Mouse (Mus musculus): ENCODE results near the gene Tspo. TPM values are rescaled to one million over a fixed set of nuclear protein-coding genes. Genes with fewer than 3 reads are reported as not detected.

Tspo gene
- 21.0 and 26.0 TPM in 2 replicates for polyA plus RNA-seq (2014; fragmentation: Nextera tagmentation; extraction: Ambion mirVana)

DNA sequence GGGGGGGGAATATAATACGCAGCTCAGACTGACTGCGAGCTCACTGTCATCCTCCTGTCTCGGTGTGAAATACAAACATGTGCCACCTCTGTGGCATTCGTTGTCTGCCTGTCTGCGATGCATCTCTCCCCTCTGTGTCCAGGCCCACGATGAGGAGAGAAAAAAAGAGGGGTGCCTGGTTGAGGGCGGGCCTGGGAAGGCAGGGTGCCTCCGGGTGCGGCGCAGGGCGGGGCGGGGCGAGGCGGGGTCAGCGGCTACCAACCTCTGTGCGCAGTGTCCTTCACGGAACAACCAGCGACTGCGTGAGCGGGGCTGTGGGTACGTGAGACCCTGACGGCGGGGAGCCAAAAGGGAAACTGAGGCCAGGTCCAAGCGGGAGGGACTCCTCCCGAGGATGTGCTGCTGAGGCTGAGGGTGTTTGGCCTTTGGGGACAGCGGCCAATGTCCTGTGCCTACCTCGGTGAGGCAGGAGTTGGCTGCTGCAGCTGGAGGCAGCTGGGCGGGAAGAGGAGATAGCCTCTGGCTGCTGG is at the start of gene Tspo, which contains the start of gene Mcat:
TSS of gene Tspo (plus strand) at position 266 of the 530 bp plus-strand sequence.
TSS of gene Mcat (minus strand) at position 461 of the 530 bp plus-strand sequence.
- Histone ChIP-seq H3K27me3 (ENCODE audit: control insufficient read depth, insufficient read depth, low read length) (peaks cover 5% of the 10 kb centered on the region), H3K9me3 (ENCODE audit: control insufficient read depth, low read length) (no peaks in the 10 kb centered on the region), H3K4me1 (ENCODE audit: control insufficient read depth, insufficient read depth, low read length) (peaks cover 8% of the 10 kb centered on the region), H3K27ac (ENCODE audit: low read depth, low read length) (no peak within 1 kb of the TSS), H3K4me2 (ENCODE audit: low read depth) (peak within 1 kb of the TSS; percentile 81), H3K4me3 (ENCODE audit: low read depth, low read length) (peak within 1 kb of the TSS; percentile 32), H3K9ac (ENCODE audit: low read length) (peak within 1 kb of the TSS; percentile 45), H3K36me3 (ENCODE audit: control insufficient read depth, insufficient read depth, low read length) (no peaks in the 10 kb centered on the region)
- DNase-seq (ENCODE audit: low spot score) (no peak), ATAC-seq (ENCODE audit: insufficient read depth, low FRiP score, low TSS enrichment) (no peak; the same call in 1 of the 2 replicates)
- under 1% methylated on average over 28 of the region's 28 CpGs for WGBS

DNA sequence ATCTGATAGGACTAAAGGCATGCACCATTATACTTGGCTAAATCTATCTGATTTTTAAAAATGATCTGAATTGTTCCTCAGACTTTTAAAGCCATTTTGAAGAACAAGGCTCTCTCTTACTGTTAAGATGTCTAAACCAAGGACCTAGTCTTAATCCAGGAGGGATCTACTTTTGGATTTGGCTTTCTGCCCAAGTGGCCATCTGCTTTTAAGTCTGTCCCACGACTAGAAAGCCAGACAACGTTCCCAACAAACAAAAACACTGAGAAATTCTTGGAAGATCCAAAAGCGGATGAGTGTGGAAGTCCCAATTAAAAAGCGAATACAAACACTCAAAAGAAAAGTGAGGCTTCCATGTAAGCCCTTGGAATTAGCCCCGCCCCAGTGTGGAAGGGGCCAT is 48.4 kb upstream of the Tspo start:
- 67% methylated on average over 5 of the region's 5 CpGs for WGBS
- ATAC-seq (ENCODE audit: insufficient read depth, low FRiP score, low TSS enrichment) = no peak
- DNase-seq (ENCODE audit: low spot score) = no peak
- Histone ChIP-seq H3K27me3 (ENCODE audit: control insufficient read depth, insufficient read depth, low read length) (no peaks in the 10 kb centered on the region), H3K36me3 (ENCODE audit: control insufficient read depth, insufficient read depth, low read length) (no peaks in the 10 kb centered on the region), H3K4me1 (ENCODE audit: control insufficient read depth, insufficient read depth, low read length) (no peaks in the 10 kb centered on the region), H3K9me3 (ENCODE audit: control insufficient read depth, low read length) (no peaks in the 10 kb centered on the region), H3K4me2 (ENCODE audit: low read depth) (no peak overlapping the region), H3K9ac (ENCODE audit: low read length) (no peak overlapping the region), H3K4me3 (ENCODE audit: low read depth, low read length) (no peak overlapping the region), H3K27ac (ENCODE audit: low read depth, low read length) (no peak overlapping the region)

DNA sequence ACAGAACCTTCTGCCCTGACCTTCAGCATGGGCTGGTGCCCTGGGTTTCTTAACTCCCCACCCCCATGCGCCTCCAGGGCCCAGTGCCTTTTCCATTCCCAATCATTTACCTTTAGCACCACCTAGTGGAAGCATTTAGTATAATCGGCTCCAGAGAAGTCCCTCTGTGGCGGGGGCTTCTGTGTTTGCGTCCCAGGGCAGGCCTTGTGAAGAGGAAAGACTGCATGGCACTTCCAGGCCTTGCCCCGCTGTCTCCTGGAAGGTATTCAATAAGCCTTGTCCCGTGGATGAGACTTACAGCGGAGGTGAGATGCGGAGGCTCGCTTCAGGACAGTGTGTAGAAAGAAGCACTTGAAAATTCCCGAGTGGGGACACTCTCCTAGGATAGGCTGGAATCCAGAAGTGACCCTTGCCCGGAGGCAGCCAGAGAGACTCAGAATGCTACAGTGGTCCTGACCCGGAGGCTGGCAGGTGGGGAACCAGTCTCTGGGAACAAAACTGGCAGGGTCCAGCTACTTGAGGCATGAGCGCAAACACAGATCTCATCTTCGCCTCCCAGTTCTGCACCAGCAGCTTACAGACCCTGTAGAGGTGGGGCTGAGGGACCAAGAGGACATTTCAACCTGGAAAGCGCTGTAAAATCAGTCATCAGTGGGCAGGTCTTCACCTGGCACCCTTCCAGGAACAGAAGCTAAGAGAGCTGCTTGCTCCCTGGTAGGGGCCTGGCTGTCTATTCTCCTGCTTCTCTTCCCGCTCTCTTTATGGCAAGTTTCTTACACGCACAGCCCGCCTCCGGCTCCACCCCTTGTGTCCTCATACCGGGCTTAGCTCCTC is 45.0 kb upstream of the Tspo start:
- Histone ChIP-seq H3K9ac (ENCODE audit: low read length) (0 out of 2 replicates have a peak overlapping the region, but pooled peaks have one; percentile 7), H3K27me3 (ENCODE audit: control insufficient read depth, insufficient read depth, low read length) (no peaks in the 10 kb centered on the region), H3K4me3 (ENCODE audit: low read depth, low read length) (no peak overlapping the region), H3K4me1 (ENCODE audit: control insufficient read depth, insufficient read depth, low read length) (no peaks in the 10 kb centered on the region), H3K27ac (ENCODE audit: low read depth, low read length) (no peak overlapping the region), H3K36me3 (ENCODE audit: control insufficient read depth, insufficient read depth, low read length) (no peaks in the 10 kb centered on the region), H3K4me2 (ENCODE audit: low read depth) (no peak overlapping the region), H3K9me3 (ENCODE audit: control insufficient read depth, low read length) (no peaks in the 10 kb centered on the region)
- WGBS = 37% methylated on average over 20 of the region's 20 CpGs
- DNase-seq (ENCODE audit: low spot score) (peak; percentile 71), ATAC-seq (ENCODE audit: insufficient read depth, low FRiP score, low TSS enrichment) (no peak)

DNA sequence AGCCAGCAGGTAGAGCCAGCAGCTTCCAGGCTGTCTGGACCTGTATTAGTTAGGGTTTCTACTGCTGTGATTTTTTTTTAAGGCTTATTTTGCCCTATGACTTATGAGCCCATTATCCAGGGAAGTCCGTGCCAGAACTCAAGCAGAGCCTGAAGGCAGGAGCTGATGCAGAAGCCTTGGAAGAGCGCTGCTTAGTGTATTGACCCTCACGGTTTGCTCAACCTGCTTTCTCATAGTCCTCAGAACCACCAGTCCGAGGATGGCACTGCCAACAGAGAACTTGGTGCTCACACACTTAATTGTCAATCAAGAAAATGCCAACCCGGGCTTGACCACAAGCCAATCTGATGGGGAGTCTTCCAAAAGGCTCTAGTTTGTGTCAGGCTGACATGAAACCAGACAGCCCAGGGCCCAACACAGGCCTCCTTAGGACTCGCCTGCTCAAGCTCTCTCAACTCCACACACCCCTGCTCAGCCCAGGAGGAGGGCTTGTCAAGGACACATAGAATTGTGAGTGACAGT is 42.5 kb upstream of the Tspo start:
- H3K9me3 ChIP-seq (ENCODE audit: control insufficient read depth, low read length) = no peaks in the 10 kb centered on the region
- peaks cover 3% of the 10 kb centered on the region; the same call in 1 of the 2 replicates for H3K4me1 ChIP-seq (ENCODE audit: control insufficient read depth, insufficient read depth, low read length)
- no peak overlapping the region for H3K4me2 ChIP-seq (ENCODE audit: low read depth)
- no peak overlapping the region for H3K9ac ChIP-seq (ENCODE audit: low read length)
- H3K36me3 ChIP-seq (ENCODE audit: control insufficient read depth, insufficient read depth, low read length) = no peaks in the 10 kb centered on the region
- WGBS = 81% methylated on average over 6 of the region's 6 CpGs
- no peak for DNase-seq (ENCODE audit: low spot score)
- ATAC-seq (ENCODE audit: insufficient read depth, low FRiP score, low TSS enrichment) = no peak
- H3K27ac ChIP-seq (ENCODE audit: low read depth, low read length) = no peak overlapping the region
- no peak overlapping the region for H3K4me3 ChIP-seq (ENCODE audit: low read depth, low read length)
- peaks cover 7% of the 10 kb centered on the region for H3K27me3 ChIP-seq (ENCODE audit: control insufficient read depth, insufficient read depth, low read length)

DNA sequence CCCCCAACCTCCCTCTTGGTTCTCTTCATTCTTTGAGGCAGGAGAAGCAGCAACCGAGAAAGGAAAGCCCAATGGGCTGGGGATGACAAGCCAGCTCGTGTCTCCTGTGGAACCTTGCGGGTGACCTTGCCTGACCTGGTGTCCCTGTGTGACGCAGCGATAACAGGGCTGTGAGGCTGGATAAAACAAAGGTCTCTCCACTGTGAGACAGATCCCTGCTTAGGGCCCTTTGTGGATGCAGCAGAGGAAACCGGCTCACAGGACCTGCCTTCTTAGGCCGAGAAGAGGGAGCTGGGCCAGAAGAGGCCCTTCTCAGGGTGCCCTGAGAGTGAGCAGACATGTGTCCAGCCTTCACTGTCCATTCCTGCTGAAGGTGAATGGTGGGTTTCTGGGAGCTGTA is 40.2 kb upstream of the Tspo start:
- ATAC-seq (ENCODE audit: insufficient read depth, low FRiP score, low TSS enrichment) (no peak), DNase-seq (ENCODE audit: low spot score) (peak; percentile 27)
- Histone ChIP-seq H3K4me3 (ENCODE audit: low read depth, low read length) (no peak overlapping the region), H3K36me3 (ENCODE audit: control insufficient read depth, insufficient read depth, low read length) (no peaks in the 10 kb centered on the region), H3K27ac (ENCODE audit: low read depth, low read length) (no peak overlapping the region), H3K9ac (ENCODE audit: low read length) (no peak overlapping the region), H3K4me2 (ENCODE audit: low read depth) (no peak overlapping the region), H3K27me3 (ENCODE audit: control insufficient read depth, insufficient read depth, low read length) (peaks cover 28% of the 10 kb centered on the region), H3K4me1 (ENCODE audit: control insufficient read depth, insufficient read depth, low read length) (peaks cover 13% of the 10 kb centered on the region), H3K9me3 (ENCODE audit: control insufficient read depth, low read length) (no peaks in the 10 kb centered on the region)
- 32% methylated on average over 7 of the region's 7 CpGs for WGBS

DNA sequence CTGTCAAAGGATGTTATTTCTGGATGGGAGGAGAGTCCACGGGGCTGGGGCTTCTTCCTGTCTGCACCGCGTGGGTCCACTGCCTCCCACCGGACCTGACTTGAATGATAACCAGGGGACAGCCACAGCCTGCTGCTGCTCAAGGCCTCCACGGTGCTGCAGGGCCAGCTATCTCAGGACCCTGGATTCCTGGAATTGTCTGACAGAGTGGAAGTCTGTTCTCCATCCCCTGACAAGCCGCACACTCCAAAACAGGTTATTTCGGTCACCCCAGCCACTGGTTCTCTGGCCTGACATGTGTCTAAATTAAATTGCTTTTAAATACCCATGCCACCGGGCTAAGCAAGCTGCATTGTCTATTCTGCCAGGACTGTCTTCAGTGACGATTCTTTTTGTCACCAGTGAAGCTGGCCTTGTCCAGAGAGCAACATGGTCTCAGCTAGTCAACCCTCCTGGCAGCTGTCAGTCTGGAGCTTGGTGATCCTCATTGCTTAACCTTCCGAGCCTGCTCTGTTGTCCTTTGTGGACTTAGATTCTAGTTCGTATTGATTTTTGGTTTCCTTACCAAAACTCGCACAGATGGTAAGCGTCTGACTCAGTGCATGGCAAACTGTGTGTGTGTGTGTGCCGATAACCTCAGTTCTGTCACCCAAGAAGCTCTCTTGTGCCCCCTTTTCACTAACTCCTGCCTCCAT is 39.6 kb upstream of the Tspo start:
- H3K27me3 ChIP-seq (ENCODE audit: control insufficient read depth, insufficient read depth, low read length) = peaks cover 29% of the 10 kb centered on the region
- ATAC-seq (ENCODE audit: insufficient read depth, low FRiP score, low TSS enrichment) (no peak), DNase-seq (ENCODE audit: low spot score) (peak; percentile 15)
- H3K4me3 ChIP-seq (ENCODE audit: low read depth, low read length) = no peak overlapping the region
- H3K4me2 ChIP-seq (ENCODE audit: low read depth) = no peak overlapping the region
- no peaks in the 10 kb centered on the region for H3K36me3 ChIP-seq (ENCODE audit: control insufficient read depth, insufficient read depth, low read length)
- H3K9ac ChIP-seq (ENCODE audit: low read length) = no peak overlapping the region
- 64% methylated on average over 14 of the region's 14 CpGs for WGBS
- H3K9me3 ChIP-seq (ENCODE audit: control insufficient read depth, low read length) = no peaks in the 10 kb centered on the region
- H3K27ac ChIP-seq (ENCODE audit: low read depth, low read length) = no peak overlapping the region
- H3K4me1 ChIP-seq (ENCODE audit: control insufficient read depth, insufficient read depth, low read length) = peaks cover 13% of the 10 kb centered on the region

DNA sequence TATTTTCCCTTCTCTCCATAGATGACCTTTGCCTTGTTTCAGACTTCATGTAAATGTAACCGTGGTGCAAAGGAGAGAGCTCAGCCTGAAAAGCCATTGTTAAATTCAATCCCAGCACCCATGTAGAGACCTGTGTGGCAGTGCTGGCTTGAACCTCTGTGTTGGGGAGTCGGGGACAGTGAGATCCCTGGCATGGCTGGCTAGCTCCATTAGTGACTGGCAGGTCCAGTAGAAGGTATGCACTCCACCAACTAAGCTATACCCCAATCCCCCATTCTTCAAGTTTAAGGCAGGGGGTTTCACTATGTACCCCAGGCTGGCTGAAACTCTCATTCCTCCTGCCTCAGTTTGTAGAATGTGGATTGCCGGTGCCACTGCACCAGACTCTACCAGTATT is 39.1 kb upstream of the Tspo start:
- Histone ChIP-seq H3K27me3 (ENCODE audit: control insufficient read depth, insufficient read depth, low read length) (peaks cover 29% of the 10 kb centered on the region), H3K4me1 (ENCODE audit: control insufficient read depth, insufficient read depth, low read length) (peaks cover 13% of the 10 kb centered on the region), H3K4me3 (ENCODE audit: low read depth, low read length) (no peak overlapping the region), H3K4me2 (ENCODE audit: low read depth) (no peak overlapping the region), H3K36me3 (ENCODE audit: control insufficient read depth, insufficient read depth, low read length) (no peaks in the 10 kb centered on the region), H3K9ac (ENCODE audit: low read length) (no peak overlapping the region), H3K27ac (ENCODE audit: low read depth, low read length) (no peak overlapping the region), H3K9me3 (ENCODE audit: control insufficient read depth, low read length) (no peaks in the 10 kb centered on the region)
- WGBS = 89% methylated on average over 3 of the region's 3 CpGs
- ATAC-seq (ENCODE audit: insufficient read depth, low FRiP score, low TSS enrichment) = no peak
- no peak for DNase-seq (ENCODE audit: low spot score)

DNA sequence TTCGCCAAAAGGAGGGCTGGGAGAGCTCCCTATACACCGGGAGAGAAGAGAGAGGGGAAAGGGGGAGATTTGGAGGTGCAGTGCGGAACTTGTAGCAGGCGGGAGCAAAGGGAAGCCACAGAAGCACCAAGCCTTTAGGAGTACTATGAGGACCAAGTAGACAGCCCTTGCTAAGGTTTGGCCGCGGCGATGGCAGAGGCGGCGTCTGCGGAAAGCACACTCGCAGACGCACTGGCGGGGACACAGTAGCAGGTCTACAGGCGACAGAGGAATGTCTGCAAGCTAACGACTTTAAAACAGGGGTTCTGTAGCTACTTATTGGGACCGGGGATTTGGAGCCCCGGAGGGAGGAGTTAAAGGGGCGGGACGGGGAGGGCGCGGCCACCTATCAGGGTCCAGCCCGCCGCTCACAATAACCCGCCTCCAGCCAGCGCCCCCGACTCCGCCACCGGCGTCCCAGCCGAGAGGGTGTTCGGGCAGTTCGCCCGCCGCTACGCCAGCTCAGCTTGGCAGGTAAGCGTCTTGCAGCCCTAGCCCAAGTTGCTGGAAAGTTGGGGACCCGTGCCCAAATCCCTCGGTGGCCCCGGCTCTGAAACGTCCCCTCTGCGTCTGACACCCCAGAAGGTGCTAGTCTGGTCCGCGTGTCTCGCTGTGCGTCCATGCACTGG is 36.8 kb upstream of the Tspo start, which contains the start of gene Bik:
TSS of gene Bik (plus strand) at position 439 of the 668 bp plus-strand sequence.
- no peak within 1 kb of the TSS for H3K27ac ChIP-seq (ENCODE audit: low read depth, low read length)
- WGBS = under 1% methylated on average over 45 of the region's 45 CpGs
- peak within 1 kb of the TSS; percentile 95 for H3K4me2 ChIP-seq (ENCODE audit: low read depth)
- DNase-seq (ENCODE audit: low spot score) = peak; percentile 75
- peaks cover 29% of the 10 kb centered on the region for H3K27me3 ChIP-seq (ENCODE audit: control insufficient read depth, insufficient read depth, low read length)
- peak within 1 kb of the TSS; percentile 50 for H3K4me3 ChIP-seq (ENCODE audit: low read depth, low read length)
- H3K4me1 ChIP-seq (ENCODE audit: control insufficient read depth, insufficient read depth, low read length) = peaks cover 13% of the 10 kb centered on the region
- peak; percentile 60; the same call in 1 of the 2 replicates for ATAC-seq (ENCODE audit: insufficient read depth, low FRiP score, low TSS enrichment)
- no peaks in the 10 kb centered on the region for H3K9me3 ChIP-seq (ENCODE audit: control insufficient read depth, low read length)
- no peaks in the 10 kb centered on the region for H3K36me3 ChIP-seq (ENCODE audit: control insufficient read depth, insufficient read depth, low read length)
- H3K9ac ChIP-seq (ENCODE audit: low read length) = peak within 1 kb of the TSS; percentile 55

Measured in neural tube, embryonic 11.5 days (tissue).